Mouse (Mus musculus): ENCODE measurements around the gene Epn1. TPM values are rescaled to one million over a fixed set of nuclear protein-coding genes. Genes with fewer than 3 reads are reported as not detected.

Epn1 gene
- polyA plus RNA-seq, 1 experiment, result 82.8 TPM

- no peak for DNase-seq (ENCODE audit: low spot score)
These were observed 12.9 kb downstream of the Epn1 start for GRCm38 (mm10) chr7:5092831-5093510.

- DNase-seq (ENCODE audit: low spot score), result no peak
These were observed 18.7 kb downstream of the Epn1 start for GRCm38 (mm10) chr7:5098769-5099168.

GRCm38 (mm10) chr7:5099796-5100195, 19.8 kb downstream of the Epn1 start:
- DNase-seq (ENCODE audit: low spot score), result no peak

GRCm38 (mm10) chr7:5101066-5101663, 21.1 kb downstream of the Epn1 start:
- no peak for DNase-seq (ENCODE audit: low spot score)

GRCm38 (mm10) chr7:5102564-5102963, 22.5 kb downstream of the Epn1 start:
- DNase-seq (ENCODE audit: low spot score), result no peak

- no peak for DNase-seq (ENCODE audit: low spot score)
These were observed 28.2 kb downstream of the Epn1 start for GRCm38 (mm10) chr7:5108272-5108671.

- DNase-seq (ENCODE audit: low spot score), result no peak
These were observed 29.3 kb downstream of the Epn1 start for GRCm38 (mm10) chr7:5109301-5109700.

- no peak for DNase-seq (ENCODE audit: low spot score)
These were observed 32.7 kb downstream of the Epn1 start for GRCm38 (mm10) chr7:5112701-5113100.

GRCm38 (mm10) chr7:5116850-5117249, 36.8 kb downstream of the Epn1 start, which contains the start of gene Rfpl4:
TSS of gene Rfpl4 (minus strand) at chr7:5116950.
- no peak for DNase-seq (ENCODE audit: low spot score)

- no peak for DNase-seq (ENCODE audit: low spot score)
These were observed 45.0 kb downstream of the Epn1 start for GRCm38 (mm10) chr7:5125078-5125477.

- peak; percentile 46 for DNase-seq (ENCODE audit: low spot score)
These were observed 45.7 kb downstream of the Epn1 start, which contains the start of gene Rasl2-9 for GRCm38 (mm10) chr7:5125549-5126406. TSS of gene Rasl2-9 (minus strand) at chr7:5125950.

Other genes with a start within 250 kb of the Epn1 start
- 1.1 and 1.3 TPM in 2 replicates for gene Shisa7, start 235.5 kb upstream of the Epn1 start, polyA plus RNA-seq (2012; rRNA removed)
- gene Isoc2b, start 210.0 kb upstream of the Epn1 start, polyA plus RNA-seq (2012; rRNA removed), result 16.3 and 19.4 TPM in 2 replicates
- 17.1 and 21.3 TPM in 2 replicates for gene Isoc2a, start 203.1 kb upstream of the Epn1 start, polyA plus RNA-seq (2012; rRNA removed)
- gene Gm36210, start 173.7 kb upstream of the Epn1 start, polyA plus RNA-seq (2012; rRNA removed), result 0.15 and 0.22 TPM in 2 replicates
- gene Zfp628, start 165.0 kb upstream of the Epn1 start, polyA plus RNA-seq (2012; rRNA removed), result 7.7 and 10.1 TPM in 2 replicates
- 10.6 and 14.1 TPM in 2 replicates for gene Nat14, start 158.2 kb upstream of the Epn1 start, polyA plus RNA-seq (2012; rRNA removed)
- gene Ssc5d, start 154.4 kb upstream of the Epn1 start, polyA plus RNA-seq (2012; rRNA removed), result 10.5 and 12.9 TPM in 2 replicates
- 0.29 and 0.46 TPM in 2 replicates for gene Sbk2, start 115.8 kb upstream of the Epn1 start, polyA plus RNA-seq (2012; rRNA removed)
- gene Sbk3, start 109.1 kb upstream of the Epn1 start, polyA plus RNA-seq (2012; rRNA removed), result 0.25 and 0.44 TPM in 2 replicates
- 35.6 and 38.2 TPM in 2 replicates for gene Zfp579, start 84.1 kb upstream of the Epn1 start, polyA plus RNA-seq (2012; rRNA removed)
- gene Zfp524, start 65.8 kb upstream of the Epn1 start, polyA plus RNA-seq (2012; rRNA removed), result 25.1 and 25.4 TPM in 2 replicates
- 19.5 and 22.8 TPM in 2 replicates for gene Fiz1, start 65.5 kb upstream of the Epn1 start, polyA plus RNA-seq (2012; rRNA removed)
- 0.25 TPM in 1 of 2 replicates, not detected in the other for gene Gm44973, start 64.7 kb upstream of the Epn1 start, polyA plus RNA-seq (2012; rRNA removed)
- 18.8 and 27.1 TPM in 2 replicates for gene Zfp865, start 59.9 kb upstream of the Epn1 start, polyA plus RNA-seq (2012; rRNA removed)
- gene Ccdc106, start 59.7 kb upstream of the Epn1 start, polyA plus RNA-seq (2012; rRNA removed), result 13.1 and 13.7 TPM in 2 replicates
- gene 4632433K11Rik, start 46.1 kb upstream of the Epn1 start, polyA plus RNA-seq (2012; rRNA removed), result not detected in 2 replicates
- 9.5 and 9.6 TPM in 2 replicates for gene Zfp784, start 41.8 kb upstream of the Epn1 start, polyA plus RNA-seq (2012; rRNA removed)
- gene Zfp580, start 28.7 kb upstream of the Epn1 start, polyA plus RNA-seq (2012; rRNA removed), result 12.1 and 19.8 TPM in 2 replicates
- gene U2af2, start 18.1 kb upstream of the Epn1 start, polyA plus RNA-seq (2012; rRNA removed), result 160 and 166 TPM in 2 replicates
- gene Rfpl4, start 36.7 kb downstream of the Epn1 start, polyA plus RNA-seq (2012; rRNA removed), result not detected in 2 replicates
- gene Rasl2-9, start 45.7 kb downstream of the Epn1 start, polyA plus RNA-seq (2012; rRNA removed), result 0.43 and 0.59 TPM in 2 replicates
- not detected in 2 replicates for gene Vmn1r55, start 69.4 kb downstream of the Epn1 start, polyA plus RNA-seq (2012; rRNA removed)
- not detected in 2 replicates for gene Vmn1r56, start 116.5 kb downstream of the Epn1 start, polyA plus RNA-seq (2012; rRNA removed)
- not detected in 2 replicates for gene Vmn1r57, start 138.3 kb downstream of the Epn1 start, polyA plus RNA-seq (2012; rRNA removed)